Mouse (Mus musculus) ovary, adult 18-20 months (tissue): ENCODE measurements around the gene Plbd2.
A peak's percentile ranks its signal among the peaks of the same experiment; 100 is the strongest.
"Not testable (repeated sequence)": the region's sequence is repeated elsewhere in the genome, so short reads cannot be mapped to it uniquely, and the experiment has no call there.

Source experiments
- DNase-seq: peaks from one replicate; pipeline ENCODE4 v3.0.0; 2022; ENCODE audit warnings: low spot score, mixed read lengths

Gene Plbd2

DNA sequence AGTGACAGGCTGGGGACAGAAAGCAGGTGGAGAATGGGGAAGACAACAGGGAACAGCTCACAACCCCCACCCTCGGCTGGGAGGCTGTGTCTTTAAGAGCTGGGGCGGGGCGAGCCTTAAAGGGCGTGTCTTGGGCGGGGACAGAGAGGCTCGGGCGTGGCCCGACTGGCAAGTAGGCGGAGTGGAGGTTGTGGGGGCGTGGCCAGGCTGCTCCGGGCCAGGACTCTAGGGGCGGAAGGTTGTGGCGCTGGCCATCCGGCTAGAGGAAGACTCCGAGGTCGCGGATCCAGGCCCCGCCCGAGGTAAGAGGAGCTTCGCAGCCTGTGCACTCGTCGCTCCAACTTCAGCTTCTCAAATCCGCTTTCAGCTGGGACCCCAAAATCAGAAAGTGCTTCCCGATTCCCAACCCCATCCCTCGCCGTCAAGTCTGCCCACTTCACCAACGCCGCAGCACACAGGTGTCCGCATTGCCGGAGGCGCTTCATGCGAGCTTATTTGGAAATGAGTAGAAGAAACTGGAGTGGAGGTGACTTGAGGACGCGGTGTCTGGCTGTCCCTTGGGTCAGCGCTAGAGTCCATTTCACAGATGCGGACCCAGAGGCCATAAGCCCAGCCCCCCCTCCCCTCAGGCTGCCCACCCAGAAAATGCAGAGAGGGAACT, 7.7 kb upstream of the Plbd2 start, which contains the start of gene Slc8b1:
TSS of gene Slc8b1 (plus strand) at position 187 of the 661 bp plus-strand sequence.
- DNase-seq, result peak; percentile 90

DNA sequence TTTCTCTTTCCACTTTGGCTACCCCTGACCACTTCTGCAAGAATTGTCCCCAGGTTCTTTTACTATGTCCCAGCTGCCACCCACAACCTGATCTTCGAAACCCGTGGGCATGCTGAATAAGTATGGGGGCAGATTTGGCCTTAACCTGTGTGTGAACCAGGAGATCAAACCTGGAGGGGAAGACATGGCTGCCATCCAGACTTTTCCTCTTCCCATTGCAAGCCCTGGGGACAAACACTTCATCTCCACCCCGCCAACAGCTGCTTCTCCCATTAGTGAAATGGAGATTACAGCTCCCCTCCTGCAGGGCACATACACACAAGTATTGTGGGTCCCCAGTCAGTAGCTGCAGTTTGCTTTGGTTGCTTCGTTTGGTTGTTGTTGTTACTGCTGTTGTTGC, 3.9 kb upstream of the Plbd2 start:
- no peak for DNase-seq

DNA sequence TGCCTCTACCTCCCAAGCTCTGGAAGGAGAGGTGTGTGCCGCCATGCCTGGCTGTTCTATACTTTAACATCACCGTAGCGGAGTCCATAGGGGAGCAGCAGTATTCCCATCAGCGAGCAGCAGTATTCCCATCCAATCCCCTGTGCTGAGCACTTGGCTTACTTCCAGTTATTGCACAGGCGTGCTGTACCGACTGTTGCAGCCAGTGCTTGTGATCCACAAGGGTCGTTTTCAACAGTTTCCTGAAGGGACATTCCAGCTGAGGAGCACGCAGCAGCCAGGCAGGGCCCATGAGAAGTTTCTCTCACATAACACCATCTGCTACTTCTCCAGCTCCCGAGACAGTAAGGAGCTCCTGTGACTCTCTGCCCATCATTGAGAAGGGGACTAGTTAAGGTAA, 3.1 kb upstream of the Plbd2 start:
- no peak for DNase-seq

DNA sequence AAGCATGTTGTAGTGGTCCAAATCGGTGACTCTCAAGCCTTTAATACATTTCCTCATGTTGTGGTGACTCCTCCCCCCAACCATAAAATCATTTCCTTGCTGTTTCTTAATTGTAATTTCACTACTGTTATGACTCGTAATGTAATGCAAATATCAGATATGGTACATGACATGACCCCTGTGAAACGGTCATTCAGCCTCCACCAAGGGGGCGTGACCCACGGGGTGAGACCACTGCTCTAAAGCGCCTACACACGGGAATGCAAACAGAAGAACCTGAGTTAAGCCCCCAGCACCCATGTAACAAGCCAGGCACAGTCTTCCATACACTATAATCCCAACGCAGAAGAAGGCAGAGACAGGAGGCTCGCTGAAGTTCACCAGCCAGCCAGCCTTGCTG, 2.4 kb upstream of the Plbd2 start:
- no peak for DNase-seq

DNA sequence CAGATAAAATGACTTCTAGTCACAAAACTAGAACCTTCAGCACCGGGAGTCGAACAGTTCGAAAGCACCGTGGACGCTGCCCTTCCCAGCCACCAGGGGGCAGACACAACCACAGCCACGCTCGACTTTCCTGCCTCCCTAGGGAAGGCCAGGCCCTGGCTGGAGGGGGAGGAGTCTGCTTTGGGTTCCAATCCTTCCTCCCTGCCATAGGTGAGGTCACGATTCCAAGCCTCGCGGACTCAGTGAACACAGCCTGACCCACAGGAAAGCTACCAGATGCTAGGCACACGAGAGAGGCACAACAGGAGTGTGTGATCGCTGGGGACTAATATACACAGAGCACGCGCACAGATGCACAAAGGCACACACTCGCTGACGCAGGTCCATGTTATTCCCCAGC, 1.9 kb upstream of the Plbd2 start:
- DNase-seq, result peak; percentile 58

DNA sequence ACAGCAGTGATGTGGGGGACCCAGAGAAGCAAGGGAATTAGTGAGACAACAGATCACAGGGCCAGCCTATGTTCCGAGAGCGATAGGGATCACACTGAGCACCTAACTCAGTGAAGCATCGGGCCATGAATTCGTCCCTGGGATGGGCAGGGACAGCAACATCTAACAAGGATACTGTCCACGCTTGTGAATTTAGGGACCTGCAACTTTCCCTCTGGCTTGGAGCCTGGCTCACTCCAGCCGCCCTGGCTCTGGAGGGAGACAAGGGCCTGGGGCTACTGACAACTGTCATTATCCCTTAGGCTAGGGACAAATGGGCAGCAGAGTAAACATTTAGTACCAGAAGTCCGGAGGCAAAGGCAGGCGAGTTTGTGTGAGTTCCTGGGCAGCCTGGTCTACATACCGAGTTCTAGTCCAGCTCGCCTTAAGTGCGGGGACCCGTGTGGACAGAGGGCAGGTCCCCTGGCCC, 716 bp downstream of the Plbd2 start:
- no peak for DNase-seq

DNA sequence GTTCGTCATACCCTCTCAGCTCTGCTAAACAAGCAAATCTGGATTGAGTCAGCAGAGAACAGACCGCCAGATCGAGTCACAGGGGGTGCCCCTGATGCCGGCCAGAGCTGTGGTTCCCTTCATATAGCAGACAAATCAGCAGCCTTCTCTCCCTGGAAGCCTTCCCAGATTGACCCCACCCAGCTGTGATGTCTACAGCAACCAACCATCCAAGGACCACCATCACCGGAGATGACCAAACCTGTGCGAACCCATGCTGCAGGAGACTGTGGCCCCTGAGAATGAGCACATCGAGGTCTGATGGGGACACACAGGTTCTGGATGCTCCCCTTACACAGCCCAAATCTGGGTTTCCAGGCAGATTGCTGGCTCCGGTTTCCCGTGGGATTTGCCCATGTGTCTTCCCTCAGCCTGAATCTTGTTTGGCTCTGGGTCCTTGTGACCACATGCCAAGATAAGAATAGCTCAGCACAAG, 1.2 kb downstream of the Plbd2 start:
- no peak for DNase-seq

DNA sequence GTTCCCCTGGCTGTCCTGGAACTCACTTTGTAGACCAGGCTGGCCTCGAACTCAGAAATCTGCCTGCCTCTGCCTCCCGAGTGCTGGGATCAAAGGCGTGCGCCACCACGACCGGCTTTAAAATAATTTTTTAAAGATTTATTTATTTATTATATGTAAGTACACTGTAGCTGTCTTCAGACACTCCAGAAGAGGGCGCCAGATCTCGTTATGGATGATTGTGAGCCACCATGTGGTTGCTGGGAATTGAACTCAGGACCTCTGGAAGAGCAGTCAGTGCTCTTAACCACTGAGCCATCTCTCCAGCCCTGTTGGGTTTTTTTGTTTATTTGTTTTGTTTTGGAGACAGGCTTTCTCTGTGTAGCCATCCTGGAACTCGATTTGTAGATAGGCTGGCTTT, 2.8 kb downstream of the Plbd2 start:
- DNase-seq, result not testable (repeated sequence)

DNA sequence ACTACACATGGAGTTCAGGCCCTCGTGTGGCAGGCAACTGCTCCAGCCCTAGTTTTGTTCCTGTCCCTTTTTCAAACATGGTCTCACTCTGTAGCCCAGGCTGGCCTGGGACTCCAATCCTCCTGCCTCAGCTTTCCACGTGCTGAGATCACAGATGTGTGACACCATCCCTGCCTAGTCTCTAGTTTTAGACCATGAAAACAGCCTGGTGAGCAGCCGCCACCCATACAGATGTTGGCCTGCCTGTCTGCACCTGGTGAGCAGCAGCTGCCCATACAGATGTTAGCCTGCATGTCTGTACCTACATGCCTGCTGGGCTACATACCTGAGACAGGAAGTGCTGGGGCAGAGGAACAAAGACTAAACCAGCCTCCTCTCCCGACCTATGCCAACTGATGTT, 4.2 kb downstream of the Plbd2 start:
- no peak for DNase-seq

DNA sequence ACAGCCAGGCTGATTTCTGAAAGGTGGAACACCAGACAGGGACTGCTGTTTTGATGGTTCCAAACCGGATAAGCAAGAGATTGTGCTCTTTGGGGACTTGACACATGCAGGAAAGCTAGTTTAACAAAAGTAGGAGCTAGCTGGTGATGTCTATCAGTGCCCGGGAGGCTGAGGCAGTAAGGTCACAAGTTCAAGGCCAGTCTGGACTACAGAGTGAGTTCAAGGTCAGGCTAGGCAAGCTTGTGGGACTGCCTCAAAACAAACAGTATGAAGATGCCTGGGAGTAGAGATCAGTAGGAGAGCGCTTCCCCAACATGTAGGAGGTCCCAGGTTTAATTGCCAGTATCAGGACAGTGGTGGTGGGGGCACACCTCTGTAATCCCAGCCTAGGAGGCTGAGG, 6.4 kb downstream of the Plbd2 start:
- no peak for DNase-seq

DNA sequence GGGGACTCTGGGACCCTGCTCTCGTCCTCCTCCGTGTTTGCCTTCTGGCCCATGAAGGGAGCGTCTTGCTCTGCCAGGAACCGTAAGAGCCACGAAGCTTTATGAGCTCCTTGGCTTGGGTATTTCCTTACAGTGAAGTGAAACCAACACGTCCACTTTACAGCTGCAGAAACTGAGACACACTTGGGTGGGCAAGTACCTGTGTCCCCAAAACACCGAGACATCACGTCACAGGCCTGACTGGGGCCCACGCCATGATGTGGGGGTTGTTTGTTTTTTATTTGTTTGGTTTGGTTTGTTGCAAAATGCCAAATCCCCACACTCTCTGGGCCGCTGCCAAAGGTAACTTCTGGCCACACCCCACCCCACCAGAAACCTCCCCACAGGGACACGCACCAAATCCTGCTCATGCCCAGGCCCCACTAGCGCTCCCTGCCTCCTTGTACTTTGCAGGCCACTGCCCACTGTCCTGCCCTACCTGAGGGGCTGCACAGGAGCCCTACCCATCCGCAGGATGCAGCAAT, 7.7 kb downstream of the Plbd2 start:
- no peak for DNase-seq

DNA sequence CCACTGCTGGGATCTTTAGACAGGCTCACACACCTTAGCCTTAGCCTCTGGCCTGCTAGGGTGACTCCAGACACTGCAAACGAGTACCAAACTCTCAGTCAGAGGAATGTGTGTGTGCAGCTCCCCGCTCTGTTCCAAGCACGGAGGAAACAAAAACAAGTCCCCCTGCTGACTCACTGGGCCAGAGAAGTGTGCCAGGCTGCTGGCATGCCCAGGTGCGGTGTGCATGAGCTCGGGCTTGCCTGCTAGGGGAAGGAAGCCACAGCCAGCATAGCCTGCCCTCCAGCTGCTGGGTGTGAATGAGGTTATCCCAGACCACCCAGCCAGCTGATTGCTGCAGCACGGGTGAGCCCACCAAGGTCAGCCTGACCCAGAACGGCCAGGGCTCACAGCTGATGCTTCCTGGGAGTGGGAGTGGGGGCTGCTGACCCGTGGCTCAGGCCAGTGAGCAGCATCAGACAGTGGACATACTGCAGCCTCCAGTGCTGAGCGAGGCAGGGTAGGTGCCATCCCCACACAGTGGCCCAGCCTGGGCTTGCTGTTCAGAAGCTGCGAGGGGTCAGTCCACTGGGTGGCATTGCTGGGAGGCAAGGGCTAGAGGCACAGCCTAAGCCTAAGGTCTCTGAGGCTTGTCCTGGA, 8.2 kb downstream of the Plbd2 start:
- DNase-seq, result no peak

DNA sequence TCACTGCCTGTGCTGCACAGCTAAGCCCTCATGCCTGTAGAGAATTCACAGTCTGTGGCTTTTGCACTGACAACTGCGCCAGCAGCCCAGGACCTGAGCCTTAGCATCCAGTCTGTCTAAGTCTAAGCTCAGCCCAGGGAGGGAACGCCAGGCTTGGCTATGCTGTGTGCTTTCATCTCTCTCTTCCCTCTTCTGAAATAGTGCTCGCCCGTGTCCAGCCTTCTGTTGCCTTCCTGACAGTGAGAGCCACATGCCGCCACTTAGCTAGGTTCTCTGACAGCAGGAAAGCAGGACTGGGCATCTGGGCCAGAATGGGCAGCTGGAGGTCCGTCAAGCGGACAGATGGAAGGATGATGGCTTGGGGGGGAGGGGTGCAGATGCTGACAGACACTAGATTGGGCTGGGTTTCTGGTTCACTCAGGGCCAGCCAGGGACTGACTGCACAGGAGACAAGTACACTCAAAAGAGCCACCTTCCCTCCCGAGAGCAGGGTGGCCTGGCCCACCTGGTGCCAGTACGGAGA, 9.5 kb downstream of the Plbd2 start:
- no peak for DNase-seq

DNA sequence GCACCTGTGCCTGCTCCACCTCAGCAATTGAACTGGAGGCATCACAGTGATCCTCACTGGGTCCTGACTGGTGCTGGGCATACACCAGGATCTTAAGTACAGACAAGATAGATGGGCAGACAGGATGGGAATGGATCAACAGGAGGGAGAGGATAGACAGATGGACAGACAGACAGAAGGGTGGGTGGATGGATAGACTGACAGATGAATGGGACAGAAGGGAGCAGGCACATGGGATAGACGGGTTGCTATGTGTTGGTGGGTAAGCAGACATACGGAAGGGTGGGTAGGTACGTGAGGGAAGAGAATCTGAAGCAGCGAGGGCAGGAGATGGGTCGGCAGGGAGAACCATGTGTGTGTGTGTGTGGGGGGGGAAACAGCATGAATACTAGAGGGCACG, 10.0 kb downstream of the Plbd2 start:
- DNase-seq, result no peak

DNA sequence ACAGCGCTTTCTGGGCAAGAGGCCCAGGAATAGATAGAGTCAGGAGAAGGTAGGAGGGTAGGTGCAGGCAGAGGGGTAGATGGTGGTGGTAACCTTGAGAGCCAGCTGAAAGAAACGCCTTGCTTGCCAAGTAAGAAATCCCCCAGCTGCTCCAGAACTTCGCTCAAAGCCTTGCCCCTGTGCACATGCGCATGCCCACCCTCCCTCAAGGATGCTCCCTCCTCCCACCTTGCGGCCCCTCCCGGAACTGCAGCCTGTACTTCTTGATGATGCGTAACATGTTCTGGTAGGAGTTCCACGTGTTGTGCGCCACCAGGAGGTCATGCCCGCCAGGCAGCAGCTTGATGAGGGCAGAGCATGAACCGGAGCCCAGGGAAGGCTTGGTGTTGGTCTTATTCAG, 11.0 kb downstream of the Plbd2 start:
- DNase-seq, result no peak

DNA sequence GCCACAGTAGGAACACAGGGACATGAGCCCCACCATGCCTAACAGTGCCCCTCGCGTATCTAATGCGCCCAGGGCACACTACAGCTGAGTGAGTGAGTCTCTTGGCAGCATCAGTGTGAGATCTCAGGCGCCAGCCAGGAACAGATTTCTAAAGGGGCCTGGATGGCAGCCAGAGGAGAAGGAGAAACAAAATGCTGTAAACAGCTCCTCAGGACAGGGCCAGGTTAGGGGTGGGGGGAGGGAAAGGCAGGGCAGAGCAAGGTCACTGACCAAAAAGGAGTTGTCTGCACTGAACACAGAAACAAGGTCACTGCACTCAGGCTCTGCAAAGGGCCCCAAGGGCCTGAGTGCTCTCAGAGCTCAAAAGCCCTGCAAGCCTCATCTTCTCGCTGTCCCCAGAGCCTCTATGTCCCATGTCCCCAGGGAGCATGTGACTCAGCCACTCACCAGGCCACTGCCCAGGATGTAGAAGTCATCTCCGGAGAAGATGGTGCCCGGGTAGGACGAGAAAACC, 12.7 kb downstream of the Plbd2 start:
- DNase-seq, result peak; percentile 65

DNA sequence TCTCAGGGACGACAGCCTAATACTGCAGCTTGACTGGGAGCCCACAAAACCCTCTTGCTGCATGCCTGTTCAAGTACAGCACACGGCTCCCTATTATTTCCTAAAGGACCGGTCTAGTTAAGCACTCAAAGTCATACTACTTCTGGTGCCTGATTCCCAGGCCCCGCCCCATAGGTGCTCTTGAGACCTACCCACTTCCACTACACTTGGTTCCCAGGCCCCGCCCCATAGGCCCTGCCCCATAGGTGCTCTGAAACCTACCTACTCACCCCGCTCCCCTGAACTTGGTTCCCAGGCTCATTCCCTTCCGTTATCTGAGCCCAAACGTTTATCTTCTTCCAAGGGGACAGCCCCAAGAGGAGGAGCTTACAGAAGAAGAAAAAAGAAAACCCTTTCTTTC, 15.6 kb downstream of the Plbd2 start:
- DNase-seq, result no peak

DNA sequence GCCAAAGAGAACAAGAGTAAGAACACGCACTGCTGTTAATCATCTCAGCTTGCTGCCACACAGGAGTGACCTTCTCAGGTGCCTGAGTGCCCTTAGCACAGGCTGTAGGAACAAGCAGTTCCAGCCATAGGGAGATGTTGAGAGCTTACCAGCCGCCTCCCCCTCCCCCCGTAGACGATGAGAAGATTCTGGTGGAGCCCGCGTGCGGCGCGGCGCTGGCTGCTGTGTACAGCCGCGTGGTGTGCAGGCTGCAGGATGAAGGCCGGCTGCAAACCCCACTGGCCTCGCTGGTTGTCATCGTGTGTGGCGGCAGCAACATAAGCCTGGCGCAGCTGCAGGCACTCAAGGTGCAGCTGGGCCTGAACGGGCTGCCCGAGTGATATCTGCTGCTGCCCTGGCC, 20.0 kb downstream of the Plbd2 start:
- DNase-seq, result no peak

DNA sequence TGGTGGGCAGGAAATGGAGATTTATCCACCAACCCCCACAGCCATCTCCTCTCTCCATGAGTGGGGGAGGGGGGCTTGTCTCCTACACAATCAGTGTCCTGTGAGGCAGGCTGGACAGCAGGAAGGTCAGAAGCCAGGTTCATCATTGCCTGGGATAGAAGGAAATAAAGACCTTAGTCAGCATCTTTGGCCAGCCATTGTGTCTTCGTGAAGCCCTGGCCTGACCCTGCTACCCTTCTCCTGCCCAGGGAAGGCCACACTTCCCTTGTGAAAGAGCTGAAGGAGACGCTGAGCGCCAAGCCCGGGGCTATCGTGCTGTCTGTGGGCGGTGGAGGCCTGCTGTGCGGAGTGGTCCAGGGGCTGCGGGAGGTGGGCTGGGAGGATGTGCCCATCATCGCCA, 22.2 kb downstream of the Plbd2 start:
- no peak for DNase-seq

DNA sequence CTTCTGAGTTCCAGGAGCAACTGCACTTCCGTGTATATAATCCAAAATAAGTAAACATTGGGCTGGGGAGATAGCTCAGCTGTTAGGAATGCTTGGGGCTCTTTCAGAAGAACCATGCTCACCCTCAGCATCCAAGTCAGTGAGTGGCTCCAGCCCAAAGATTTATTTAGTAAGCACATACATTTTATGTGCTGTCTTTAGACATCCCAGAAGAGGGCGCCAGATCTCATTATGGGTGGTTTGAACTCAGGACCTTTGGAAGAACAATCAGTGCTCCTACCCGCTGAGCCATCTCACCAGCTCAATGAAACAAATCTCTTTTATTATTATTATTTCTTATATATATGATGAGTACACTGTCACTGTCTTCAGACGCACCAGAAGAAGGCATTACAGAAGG, 23.9 kb downstream of the Plbd2 start:
- DNase-seq, result no peak

DNA sequence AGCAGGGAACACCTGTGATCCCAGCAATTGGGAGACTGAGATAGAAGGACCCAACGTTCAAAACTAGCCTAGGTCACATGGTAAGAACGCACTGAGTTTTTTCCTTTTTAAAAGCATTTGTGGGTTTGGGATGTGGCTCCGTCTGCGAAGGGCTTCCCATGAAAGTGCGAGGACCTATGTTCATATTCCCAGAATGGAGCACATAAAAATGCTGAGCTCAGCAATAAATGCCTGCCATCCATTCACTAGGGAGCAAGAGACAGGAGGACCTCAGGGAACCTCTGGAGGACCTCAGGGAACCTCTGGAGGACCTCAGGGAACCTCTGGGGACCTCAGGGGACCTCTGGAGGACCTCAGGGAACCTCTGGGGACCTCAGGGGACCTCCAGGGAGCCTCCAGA, 25.4 kb downstream of the Plbd2 start:
- no peak for DNase-seq

DNA sequence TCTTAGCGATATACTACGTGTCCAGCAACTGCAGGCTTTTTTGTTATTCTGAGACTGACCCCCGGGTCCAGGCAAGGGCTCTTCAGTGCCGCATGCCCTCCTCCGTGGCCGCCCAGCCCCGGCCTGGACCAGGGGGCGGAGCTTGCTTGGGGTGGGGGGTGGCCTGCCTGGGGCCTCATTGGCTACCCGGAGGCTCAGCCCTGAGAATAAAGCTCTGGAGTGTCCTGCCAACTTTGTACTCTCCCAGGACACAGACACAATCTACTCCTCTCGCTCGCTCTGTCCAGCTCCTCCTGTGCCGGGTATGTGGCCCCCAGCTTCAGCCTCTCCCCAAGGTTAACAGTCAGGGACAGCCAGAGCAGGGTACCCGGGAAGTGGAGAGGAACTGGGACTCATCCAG, 27.1 kb downstream of the Plbd2 start, which contains the start of gene Sds:
TSS of gene Sds (plus strand) at position 231 of the 400 bp plus-strand sequence.
- DNase-seq, result no peak

DNA sequence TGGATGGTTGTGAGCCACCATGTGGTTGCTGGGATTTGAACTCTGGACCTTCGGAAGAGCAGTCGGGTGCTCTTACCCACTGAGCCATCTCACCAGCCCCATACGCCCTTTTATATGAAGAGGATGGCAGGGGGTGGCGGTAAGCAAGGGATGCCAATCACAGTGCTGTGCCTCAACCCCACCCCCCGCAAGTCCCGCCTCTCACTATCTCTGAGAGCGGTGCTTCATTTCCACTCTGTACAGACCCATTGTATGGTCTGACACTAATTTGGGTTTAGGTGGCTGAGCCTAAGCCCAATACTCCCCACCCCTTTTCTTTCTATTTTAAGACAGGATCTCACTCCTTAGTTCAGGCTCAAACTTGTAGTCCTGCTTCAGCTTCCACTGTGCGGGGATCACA, 27.6 kb downstream of the Plbd2 start:
- DNase-seq, result no peak
